Mouse (Mus musculus) kidney, adult 18-20 months (tissue): ENCODE data around the gene Fa2h.

Source experiments
- DNase-seq: peaks from one replicate; pipeline ENCODE4 v3.0.0; 2021

The Fa2h gene

DNA sequence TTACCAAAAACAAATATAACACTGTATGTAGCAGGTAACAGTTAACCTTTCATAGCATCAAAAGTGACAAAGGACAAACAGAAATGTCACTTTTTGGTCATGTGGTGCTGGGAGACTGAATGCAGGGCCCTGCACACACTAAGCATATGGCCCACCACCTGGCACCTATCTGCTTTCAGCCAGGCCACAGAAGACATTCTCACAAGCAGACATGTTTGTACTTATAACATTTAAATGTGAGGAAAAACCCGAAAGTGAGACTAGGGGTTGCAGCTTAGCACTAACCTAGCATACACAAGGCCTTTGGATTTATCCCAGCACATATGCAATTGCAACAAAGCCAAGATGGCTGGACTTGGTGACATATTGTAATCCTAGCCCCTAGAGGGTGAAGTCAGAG lies 95.6 kb downstream of the Fa2h start:
- no peak for DNase-seq
